Mouse (Mus musculus) stomach, embryonic 14.5 days (tissue): Measurements from ENCODE around the gene Erc2. TPM values are rescaled to one million over a fixed set of nuclear protein-coding genes. Genes with fewer than 3 reads are reported as not detected.
"Not testable (repeated sequence)": the region's sequence is repeated elsewhere in the genome, so short reads cannot be mapped to it uniquely, and the experiment has no call there.

ENCODE experiments used
- ATAC-seq: fragments of 200-750 bp; cut with Nextera tagmentation; 2 replicates; pipeline ENCODE4 v1.8.0; 2017; ENCODE audit warnings: low read depth, moderate TSS enrichment; ENCODE audit not compliant: insufficient number of reproducible peaks, insufficient read depth, low FRiP score
- H3K27ac ChIP-seq: fragments of 300-500 bp; sonication (generic); 2 replicates; pipeline ENCODE4 v1.5.1; 2014; ENCODE audit warnings: mild to moderate bottlenecking, low read length, moderate library complexity, mixed read lengths
- H3K27me3 ChIP-seq: fragments of 300-500 bp; sonication (generic); 2 replicates; pipeline ENCODE4 v1.6.1; 2014; ENCODE audit warnings: low read length, control low read depth, mixed read lengths; ENCODE audit not compliant: control insufficient read depth, insufficient read depth
- H3K36me3 ChIP-seq: fragments of 300-500 bp; sonication (generic); 2 replicates; pipeline ENCODE4 v1.6.1; 2014; ENCODE audit warnings: mild to moderate bottlenecking, control low read depth, low read length, moderate library complexity, mixed read lengths; ENCODE audit not compliant: control insufficient read depth, insufficient read depth
- H3K4me1 ChIP-seq: fragments of 300-500 bp; sonication (generic); 2 replicates; pipeline ENCODE4 v1.6.1; 2014; ENCODE audit warnings: low read length, control low read depth, mixed read lengths; ENCODE audit not compliant: control insufficient read depth, insufficient read depth
- H3K4me2 ChIP-seq: fragments of 300-500 bp; sonication (generic); replicated peaks from 2 replicates; pipeline ENCODE4 v1.6.1; 2014; ENCODE audit warnings: low read depth, low read length, control low read depth
- H3K4me3 ChIP-seq: fragments of 300-500 bp; sonication (generic); 2 replicates; pipeline ENCODE4 v1.5.1; 2014; ENCODE audit warnings: low read depth, low read length, control low read depth
- H3K9ac ChIP-seq: fragments of 300-500 bp; sonication (generic); replicated peaks from 2 replicates; pipeline ENCODE4 v1.6.1; 2014; ENCODE audit warnings: low read depth, mild to moderate bottlenecking, control low read depth, low read length, moderate library complexity, mixed read lengths
- H3K9me3 ChIP-seq: fragments of 300-500 bp; sonication (generic); 2 replicates; pipeline ENCODE4 v1.6.1; 2016; ENCODE audit warnings: low read depth, low read length, control low read depth; ENCODE audit not compliant: control insufficient read depth
- whole genome bisulfite sequencing: fragments of 180-500 bp; shearing (Covaris S2); extraction: QIAGEN DNeasy Blood & Tissue Kit; methylation state at CpG from one replicate; pipeline ENCODE4 v1.1.7; 2014; 5-methylcytosine and 5-hydroxymethylcytosine counted together
- polyA plus RNA-seq: library from polyadenylated mRNA; unstranded; fragments of >200 nt; fragmentation: Nextera tagmentation; extraction: Ambion mirVana; gene quantifications from 2 replicates; pipeline ENCODE4 v1.2.1, GENCODE M21; 2014

Gene Erc2
- 7.7 and 8.4 TPM in 2 replicates for polyA plus RNA-seq

- H3K27ac ChIP-seq: no peak within 1 kb of the TSS
- 1% methylated on average over 74 of the region's 78 CpGs for WGBS
- H3K4me1 ChIP-seq: no peaks in the 10 kb centered on the region
- H3K9ac ChIP-seq: peak within 1 kb of the TSS; percentile 36; the same call in 1 of the 2 replicates
- H3K27me3 ChIP-seq: no peaks in the 10 kb centered on the region
- peak within 1 kb of the TSS; percentile 98 for H3K4me2 ChIP-seq
- peak; percentile 96 for ATAC-seq
- H3K4me3 ChIP-seq: peak within 1 kb of the TSS; percentile 63
- no peaks in the 10 kb centered on the region for H3K9me3 ChIP-seq
- H3K36me3 ChIP-seq: no peaks in the 10 kb centered on the region
Observed at GRCm38 (mm10) chr14:27622176-27622922, at the start of gene Erc2. Gene Erc2 (plus strand): TSS chr14:27622428.

DNA sequence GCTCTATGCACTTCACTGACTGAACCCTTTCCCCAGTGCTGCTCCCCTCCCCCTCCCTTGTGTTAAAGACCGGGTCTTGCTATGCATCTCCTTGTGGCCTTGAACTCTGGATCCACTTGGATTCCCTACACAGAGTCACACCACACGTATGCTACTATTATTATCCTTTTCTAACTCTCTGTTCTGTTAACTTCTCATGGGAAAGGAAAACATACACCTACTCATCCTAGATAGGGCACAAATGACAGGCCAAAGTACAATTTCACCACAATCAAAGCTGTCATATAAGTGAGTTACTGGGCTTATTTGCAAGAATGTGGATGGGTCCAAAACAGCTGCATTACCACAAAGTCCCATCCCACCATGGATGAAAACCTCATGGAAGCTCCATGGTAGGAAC lies 43.8 kb upstream of the Erc2 start:
- no peaks in the 10 kb centered on the region for H3K36me3 ChIP-seq
- 77% methylated on average over 2 of the region's 2 CpGs for WGBS

DNA sequence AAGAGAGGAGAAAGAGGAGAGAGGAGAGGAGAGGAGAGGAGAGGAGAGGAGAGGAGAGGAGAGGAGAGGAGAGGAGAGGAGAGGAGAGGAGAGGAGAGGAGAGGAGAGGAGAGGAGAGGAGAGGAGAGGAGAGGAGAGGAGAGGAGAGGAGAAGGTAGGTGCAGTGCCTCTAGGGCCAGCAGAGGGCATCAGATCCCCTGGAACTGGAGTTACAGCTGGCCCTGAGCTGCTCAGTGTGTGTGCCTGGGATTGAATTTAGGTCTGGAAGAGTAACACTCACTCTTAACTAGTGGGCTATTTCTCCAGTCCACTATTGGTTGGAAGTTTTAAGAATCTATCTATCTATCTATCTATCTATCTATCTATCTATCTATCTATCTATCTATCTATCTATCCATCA lies 32.6 kb upstream of the Erc2 start:
- not testable (repeated sequence) for H3K27me3 ChIP-seq, H3K4me1 ChIP-seq, H3K4me2 ChIP-seq, ATAC-seq, H3K9me3 ChIP-seq, H3K9ac ChIP-seq, H3K4me3 ChIP-seq, H3K27ac ChIP-seq, H3K36me3 ChIP-seq

More for the DNA sequence above, 43.8 kb upstream of the Erc2 start:
- no peaks in the 10 kb centered on the region for H3K4me1 ChIP-seq
- H3K9ac ChIP-seq: no peak overlapping the region
- H3K27me3 ChIP-seq: no peaks in the 10 kb centered on the region
- no peak for ATAC-seq
- H3K27ac ChIP-seq: no peak overlapping the region
- H3K9me3 ChIP-seq: no peaks in the 10 kb centered on the region; the same call in 1 of the 2 replicates
- H3K4me2 ChIP-seq: no peak overlapping the region
- no peak overlapping the region for H3K4me3 ChIP-seq

DNA sequence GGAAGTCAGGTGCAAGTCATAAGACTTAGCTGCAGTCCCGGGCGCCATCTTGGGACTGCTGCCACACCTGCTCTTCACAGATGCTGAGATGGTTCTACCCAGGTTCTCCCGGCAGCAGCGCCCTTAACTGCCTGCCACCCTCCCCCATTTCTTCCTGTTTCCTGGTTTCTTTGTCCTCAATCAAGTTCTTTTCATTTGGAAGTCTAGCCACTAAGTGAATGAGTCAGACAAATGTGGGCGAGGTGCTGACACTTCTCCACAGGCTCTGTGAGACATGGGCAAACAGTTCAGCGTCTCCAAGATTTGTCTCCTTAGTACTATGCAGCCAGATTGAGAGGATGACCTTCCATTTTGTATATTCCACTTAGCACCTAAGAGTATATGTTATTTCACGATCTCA lies 30.1 kb upstream of the Erc2 start:
- Histone ChIP-seq H3K27ac (no peak overlapping the region), H3K9ac (no peak overlapping the region), H3K27me3 (no peaks in the 10 kb centered on the region), H3K9me3 (no peaks in the 10 kb centered on the region), H3K36me3 (no peaks in the 10 kb centered on the region), H3K4me1 (no peaks in the 10 kb centered on the region), H3K4me2 (no peak overlapping the region), H3K4me3 (no peak overlapping the region)
- no peak for ATAC-seq
- WGBS: 81% methylated on average over 7 of the region's 7 CpGs

DNA sequence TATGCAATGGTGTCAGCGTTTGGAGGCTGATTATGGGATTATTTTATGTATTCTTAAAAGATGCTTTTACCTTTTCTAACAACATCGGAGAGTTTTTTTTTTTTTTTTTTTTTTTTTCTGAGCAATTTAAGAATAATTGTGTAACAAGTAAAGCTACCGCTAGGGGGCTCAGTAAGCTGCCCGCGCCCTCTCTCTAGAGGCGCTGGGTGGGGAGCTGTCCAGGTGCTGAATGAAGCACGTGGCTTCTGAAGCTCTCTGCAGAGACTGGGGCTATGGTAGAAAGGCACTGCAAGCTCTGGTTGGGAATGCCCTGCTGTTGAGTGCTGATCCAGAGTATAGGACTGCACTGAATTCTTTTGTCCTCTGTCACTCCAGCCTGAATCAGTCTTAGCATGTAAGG lies 26.0 kb upstream of the Erc2 start:
- peak; percentile 84; the same call in 1 of the 2 replicates for ATAC-seq
- Histone ChIP-seq H3K9ac (no peak overlapping the region), H3K9me3 (no peaks in the 10 kb centered on the region), H3K4me3 (no peak overlapping the region), H3K4me2 (no peak overlapping the region), H3K4me1 (no peaks in the 10 kb centered on the region), H3K36me3 (no peaks in the 10 kb centered on the region), H3K27me3 (no peaks in the 10 kb centered on the region), H3K27ac (no peak overlapping the region)
- WGBS: under 1% methylated on average over 7 of the region's 7 CpGs

DNA sequence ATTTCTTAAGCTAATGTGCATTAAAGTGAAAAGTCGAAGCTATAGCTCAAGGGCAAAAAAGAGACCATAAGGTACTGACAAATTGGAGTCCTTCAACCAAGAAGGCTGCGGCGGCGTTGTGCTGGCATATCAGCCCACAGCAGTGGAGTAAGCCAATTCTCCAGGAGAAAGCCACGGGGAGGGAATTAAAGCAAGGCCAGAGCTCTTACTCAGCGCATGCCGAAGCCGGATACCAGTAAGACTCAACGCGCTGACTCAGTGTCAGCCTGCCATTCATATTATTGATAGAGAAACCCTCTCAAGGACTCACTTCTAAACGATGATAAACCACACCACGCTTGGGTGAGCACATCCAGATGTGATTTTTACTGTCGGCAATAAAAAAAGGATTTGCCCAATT lies 20.1 kb upstream of the Erc2 start:
- no peak overlapping the region for H3K27ac ChIP-seq
- no peak overlapping the region for H3K4me3 ChIP-seq
- no peak overlapping the region for H3K9ac ChIP-seq
- H3K4me2 ChIP-seq: no peak overlapping the region
- no peak for ATAC-seq
- H3K4me1 ChIP-seq: no peaks in the 10 kb centered on the region
- no peaks in the 10 kb centered on the region for H3K9me3 ChIP-seq
- no peaks in the 10 kb centered on the region for H3K27me3 ChIP-seq
- WGBS: 69% methylated on average over 13 of the region's 13 CpGs
- no peaks in the 10 kb centered on the region for H3K36me3 ChIP-seq

- Histone ChIP-seq H3K4me2 (no peak overlapping the region), H3K27me3 (no peaks in the 10 kb centered on the region), H3K4me3 (no peak overlapping the region), H3K27ac (no peak overlapping the region), H3K36me3 (no peaks in the 10 kb centered on the region), H3K9ac (no peak overlapping the region), H3K4me1 (no peaks in the 10 kb centered on the region), H3K9me3 (no peaks in the 10 kb centered on the region)
- no peak for ATAC-seq
- 74% methylated on average over 3 of the region's 3 CpGs for WGBS
Observed at GRCm38 (mm10) chr14:27607419-27607818, 14.8 kb upstream of the Erc2 start.

DNA sequence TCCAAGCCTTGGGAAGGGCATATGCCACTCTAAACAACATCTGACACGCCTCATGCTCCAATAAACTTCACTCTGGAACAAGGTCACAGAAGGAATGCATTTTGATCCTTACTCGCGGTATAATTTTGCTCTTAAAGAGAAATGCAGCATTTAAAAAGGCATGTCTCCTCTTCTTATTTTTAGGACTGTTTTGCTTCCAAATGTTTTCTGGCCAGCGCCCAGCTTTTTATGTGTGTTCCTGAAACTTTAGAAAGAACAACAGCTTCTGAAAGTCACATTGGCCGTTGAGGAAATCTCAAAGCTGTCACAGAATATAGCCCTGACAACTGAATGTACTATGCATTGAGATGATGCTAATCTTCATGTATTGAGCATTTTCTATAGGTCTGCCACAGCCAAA lies 8.5 kb upstream of the Erc2 start:
- Histone ChIP-seq H3K9ac (no peak overlapping the region), H3K4me2 (no peak overlapping the region), H3K4me1 (no peaks in the 10 kb centered on the region), H3K36me3 (no peaks in the 10 kb centered on the region), H3K4me3 (no peak overlapping the region), H3K27me3 (no peaks in the 10 kb centered on the region), H3K9me3 (no peaks in the 10 kb centered on the region), H3K27ac (no peak overlapping the region)
- 63% methylated on average over 5 of the region's 5 CpGs for WGBS
- no peak for ATAC-seq

DNA sequence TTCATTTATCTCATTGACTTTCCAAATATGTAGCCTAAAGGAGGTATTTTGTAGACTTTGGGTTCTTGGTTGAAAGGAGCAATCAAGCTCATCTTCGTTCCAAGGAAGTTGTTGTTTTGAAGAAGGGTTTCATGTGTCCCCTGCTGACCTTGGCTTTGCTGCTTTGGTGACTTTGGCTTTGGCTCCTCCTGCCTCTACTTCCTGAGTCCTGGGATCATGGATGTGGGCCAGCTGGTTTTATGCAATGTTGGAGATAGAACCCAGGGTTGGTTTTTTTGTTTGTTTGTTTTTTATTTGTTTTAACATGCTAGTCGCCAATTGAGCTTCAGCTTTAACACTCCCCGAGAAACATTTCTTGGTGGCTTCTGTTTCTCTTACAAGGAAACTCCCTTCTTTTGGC lies 4.9 kb upstream of the Erc2 start:
- no peak overlapping the region for H3K27ac ChIP-seq
- no peaks in the 10 kb centered on the region for H3K9me3 ChIP-seq
- no peaks in the 10 kb centered on the region for H3K36me3 ChIP-seq
- no peak overlapping the region for H3K4me3 ChIP-seq
- WGBS: 64% methylated on average over 3 of the region's 3 CpGs
- H3K27me3 ChIP-seq: no peaks in the 10 kb centered on the region
- ATAC-seq: no peak
- no peak overlapping the region for H3K9ac ChIP-seq
- no peak overlapping the region for H3K4me2 ChIP-seq
- no peaks in the 10 kb centered on the region for H3K4me1 ChIP-seq
